Mouse (Mus musculus): ENCODE data around the gene Gm12790.

- no peak for TF ChIP-seq POLR2A (IDR thresholded peaks at IDR 0.05; ENCODE audit: insufficient read depth, low read length)
- TF ChIP-seq CTCF (IDR thresholded peaks at IDR 0.05; ENCODE audit: low read depth, low read length): no peak
- TF ChIP-seq EP300 (IDR thresholded peaks at IDR 0.05; ENCODE audit: insufficient read depth, low read depth, low read length): no peak
Measured at GRCm38 (mm10) chr4:102026619-102027018, 45.8 kb upstream of the Gm12790 start.
